Mouse (Mus musculus): Measurements from ENCODE around the gene Tnfrsf1b.

Tnfrsf1b gene

DNA sequence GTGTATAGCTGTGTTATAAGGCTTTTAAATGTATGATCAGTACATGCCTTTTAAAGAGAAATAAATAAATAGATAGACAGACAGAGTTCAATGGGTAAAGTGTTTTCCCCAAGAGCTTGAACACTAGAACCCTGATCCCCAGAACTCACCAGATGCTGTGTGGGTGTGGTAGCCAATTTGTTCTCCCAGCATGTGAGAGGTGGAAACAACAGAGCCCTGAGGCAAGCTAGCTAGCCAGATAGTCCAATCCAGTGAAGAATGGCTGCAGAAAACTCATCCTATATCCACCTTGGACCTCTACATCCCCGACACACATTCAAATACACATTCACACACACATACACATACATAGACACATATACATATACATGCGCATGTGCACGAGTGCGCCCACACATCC, 4.9 kb upstream of the Tnfrsf1b start:
- Histone ChIP-seq H3K36me3 (ENCODE audit: insufficient read depth, low read length) (no peaks in the 10 kb centered on the region), H3K4me1 (replicated peaks; ENCODE audit: low read depth, low read length) (peaks cover 61% of the 10 kb centered on the region), H3K4me3 (replicated peaks; ENCODE audit: low read length) (no peak overlapping the region), H3K9me3 (ENCODE audit: low read length) (no peaks in the 10 kb centered on the region), H3K27me3 (ENCODE audit: insufficient read depth, low read length) (peaks cover 12% of the 10 kb centered on the region)
- no peak for TF ChIP-seq NANOG (IDR thresholded peaks at IDR 0.05; ENCODE audit: borderline replicate concordance, low read length)
- no peak for TF ChIP-seq CTCF (conservative IDR thresholded peaks at IDR 0.05; ENCODE audit: low read length)
- TF ChIP-seq POU5F1 (IDR thresholded peaks at IDR 0.05; ENCODE audit: borderline replicate concordance, low read length) = no peak

DNA sequence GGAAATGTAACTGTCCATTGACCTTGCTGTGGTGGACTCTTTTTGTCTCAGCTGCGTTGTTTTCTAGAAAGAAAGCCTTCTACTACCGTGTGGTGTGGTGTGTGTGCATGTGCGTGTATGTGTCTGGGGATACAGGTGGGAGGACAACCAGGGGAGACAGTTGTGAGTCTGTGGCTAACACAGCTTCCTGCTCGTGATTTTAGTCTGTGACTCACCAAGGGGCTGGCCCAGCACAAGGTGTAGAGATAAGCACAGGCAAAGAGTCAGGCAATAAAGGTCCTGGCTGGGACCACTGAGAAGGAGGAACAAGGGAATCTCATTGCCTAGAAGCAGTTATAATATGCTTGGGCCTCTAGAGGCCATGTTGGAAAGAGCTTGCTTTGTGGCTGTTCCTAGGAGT, 3.3 kb upstream of the Tnfrsf1b start:
- H3K9me3 ChIP-seq (ENCODE audit: low read length) = no peaks in the 10 kb centered on the region
- TF ChIP-seq NANOG (IDR thresholded peaks at IDR 0.05; ENCODE audit: borderline replicate concordance, low read length) (no peak), POU5F1 (IDR thresholded peaks at IDR 0.05; ENCODE audit: borderline replicate concordance, low read length) (no peak), CTCF (conservative IDR thresholded peaks at IDR 0.05; ENCODE audit: low read length) (no peak)

DNA sequence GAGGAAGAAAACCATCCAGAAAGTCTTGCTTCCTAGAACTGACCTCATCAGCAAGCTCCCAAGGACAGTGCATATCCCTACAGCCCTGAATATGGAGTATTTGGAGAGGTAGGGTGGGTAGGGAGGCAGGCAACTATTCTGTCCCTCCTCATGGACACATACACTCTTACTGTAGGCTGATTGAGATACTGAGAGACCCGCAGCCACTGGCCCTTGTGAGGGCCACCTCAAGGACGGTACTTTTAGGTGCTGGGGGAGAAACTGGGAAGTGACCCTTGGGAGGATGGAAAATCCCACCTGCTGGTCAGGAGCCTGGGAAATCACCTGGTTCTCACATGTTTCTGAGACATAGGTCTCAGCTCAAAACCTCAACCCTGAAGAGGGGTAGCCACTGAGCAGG, 886 bp upstream of the Tnfrsf1b start:
- Histone ChIP-seq H3K9me3 (ENCODE audit: low read length) (no peaks in the 10 kb centered on the region), H3K27me3 (ENCODE audit: insufficient read depth, low read length) (peaks cover 37% of the 10 kb centered on the region), H3K36me3 (ENCODE audit: insufficient read depth, low read length) (no peaks in the 10 kb centered on the region), H3K4me1 (replicated peaks; ENCODE audit: low read depth, low read length) (peaks cover 53% of the 10 kb centered on the region), H3K4me3 (replicated peaks; ENCODE audit: low read length) (no peak overlapping the region)
- TF ChIP-seq POU5F1 (IDR thresholded peaks at IDR 0.05; ENCODE audit: borderline replicate concordance, low read length) (no peak), NANOG (IDR thresholded peaks at IDR 0.05; ENCODE audit: borderline replicate concordance, low read length) (no peak), CTCF (conservative IDR thresholded peaks at IDR 0.05; ENCODE audit: low read length) (no peak)

More for the DNA sequence above, 3.3 kb upstream of the Tnfrsf1b start:
- H3K36me3 ChIP-seq (ENCODE audit: insufficient read depth, low read length) = no peaks in the 10 kb centered on the region
- H3K4me3 ChIP-seq (replicated peaks; ENCODE audit: low read length) = no peak overlapping the region
- H3K4me1 ChIP-seq (replicated peaks; ENCODE audit: low read depth, low read length) = peaks cover 75% of the 10 kb centered on the region
- peaks cover 28% of the 10 kb centered on the region for H3K27me3 ChIP-seq (ENCODE audit: insufficient read depth, low read length)

DNA sequence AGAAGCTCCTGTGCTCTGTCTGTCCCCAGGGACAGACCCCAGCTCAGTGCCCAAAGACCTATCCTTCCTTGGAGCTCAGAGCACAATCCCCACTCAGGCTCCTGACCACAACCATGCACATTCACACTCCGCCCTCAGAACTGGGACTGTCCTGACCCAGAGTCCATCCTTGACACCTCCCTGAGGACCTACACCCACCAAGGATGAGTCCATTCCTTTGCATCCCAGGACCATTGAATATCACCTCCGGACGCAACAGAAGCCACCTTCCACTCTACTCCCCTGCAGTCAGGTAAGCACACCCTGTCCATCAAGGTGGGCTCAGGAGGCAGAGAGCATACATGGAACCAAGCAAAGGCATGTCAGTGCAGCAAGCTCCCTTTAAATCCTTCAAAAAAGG, 1.1 kb downstream of the Tnfrsf1b start:
- peaks cover 37% of the 10 kb centered on the region for H3K27me3 ChIP-seq (ENCODE audit: insufficient read depth, low read length)
- H3K9me3 ChIP-seq (ENCODE audit: low read length) = no peaks in the 10 kb centered on the region

DNA sequence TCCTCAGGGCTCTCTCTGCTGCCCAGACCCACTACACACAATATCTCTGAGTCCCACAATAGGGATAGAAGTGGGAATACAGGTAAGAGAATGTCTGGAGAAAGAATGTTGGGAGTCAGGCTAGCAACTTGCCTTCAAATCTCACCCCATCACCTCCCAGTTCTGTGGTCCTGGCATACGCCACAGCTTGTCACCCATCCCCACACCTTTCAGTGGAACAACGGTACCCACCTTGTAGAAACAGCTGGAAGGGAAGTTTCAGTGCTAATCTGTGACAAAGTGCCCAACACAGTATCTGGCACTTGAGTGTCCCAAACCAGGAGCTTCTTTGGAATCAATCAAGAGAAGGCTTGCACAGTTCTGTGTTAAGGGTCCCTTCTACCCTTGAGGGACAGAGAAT, 2.0 kb downstream of the Tnfrsf1b start:
- TF ChIP-seq CTCF (conservative IDR thresholded peaks at IDR 0.05; ENCODE audit: low read length) (no peak), POU5F1 (IDR thresholded peaks at IDR 0.05; ENCODE audit: borderline replicate concordance, low read length) (no peak), NANOG (IDR thresholded peaks at IDR 0.05; ENCODE audit: borderline replicate concordance, low read length) (no peak)
- H3K9me3 ChIP-seq (ENCODE audit: low read length) = no peaks in the 10 kb centered on the region
- no peak overlapping the region for H3K4me3 ChIP-seq (replicated peaks; ENCODE audit: low read length)

More for the DNA sequence above, 1.1 kb downstream of the Tnfrsf1b start:
- Histone ChIP-seq H3K4me1 (replicated peaks; ENCODE audit: low read depth, low read length) (peaks cover 34% of the 10 kb centered on the region), H3K4me3 (replicated peaks; ENCODE audit: low read length) (peak overlapping the region; percentile 85), H3K36me3 (ENCODE audit: insufficient read depth, low read length) (no peaks in the 10 kb centered on the region)
- no peak for TF ChIP-seq CTCF (conservative IDR thresholded peaks at IDR 0.05; ENCODE audit: low read length)
- no peak for TF ChIP-seq POU5F1 (IDR thresholded peaks at IDR 0.05; ENCODE audit: borderline replicate concordance, low read length)
- no peak for TF ChIP-seq NANOG (IDR thresholded peaks at IDR 0.05; ENCODE audit: borderline replicate concordance, low read length)

DNA sequence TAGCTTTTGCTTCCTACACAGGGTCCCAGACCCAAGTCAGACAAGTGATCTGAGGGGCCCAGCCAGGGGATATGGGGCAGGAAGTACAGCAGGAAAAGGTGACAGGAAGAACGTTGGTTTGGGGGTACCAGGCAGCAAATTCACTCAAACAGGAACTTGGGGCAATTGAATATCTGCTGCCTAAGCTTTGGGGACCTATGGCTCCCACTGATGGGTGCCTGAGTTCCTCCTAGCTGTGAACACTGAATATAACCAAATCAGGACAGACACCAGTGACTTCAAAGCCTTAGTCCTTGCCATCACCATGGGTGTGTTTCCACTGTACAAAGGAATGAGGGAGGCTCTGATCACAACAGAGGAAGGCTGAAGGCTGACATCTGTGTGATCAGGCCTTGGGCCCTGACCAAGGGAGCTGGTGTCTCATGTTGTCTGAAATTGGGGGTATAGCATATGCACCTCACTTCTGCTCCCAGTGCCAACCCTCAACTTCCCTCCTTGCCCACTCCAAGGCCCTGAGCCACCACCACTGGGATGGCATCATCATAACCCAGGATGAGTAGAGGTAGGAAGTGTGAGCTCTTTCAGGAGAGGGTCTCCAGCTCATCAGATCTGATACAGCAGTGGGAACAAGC, 3.8 kb downstream of the Tnfrsf1b start:
- peaks cover 37% of the 10 kb centered on the region for H3K27me3 ChIP-seq (ENCODE audit: insufficient read depth, low read length)
- no peaks in the 10 kb centered on the region for H3K36me3 ChIP-seq (ENCODE audit: insufficient read depth, low read length)
- no peak overlapping the region for H3K4me3 ChIP-seq (replicated peaks; ENCODE audit: low read length)
- TF ChIP-seq POU5F1 (IDR thresholded peaks at IDR 0.05; ENCODE audit: borderline replicate concordance, low read length) (no peak), CTCF (conservative IDR thresholded peaks at IDR 0.05; ENCODE audit: low read length) (no peak), NANOG (IDR thresholded peaks at IDR 0.05; ENCODE audit: borderline replicate concordance, low read length) (no peak)
- H3K9me3 ChIP-seq (ENCODE audit: low read length) = no peaks in the 10 kb centered on the region
- H3K4me1 ChIP-seq (replicated peaks; ENCODE audit: low read depth, low read length) = peaks cover 18% of the 10 kb centered on the region

More for the DNA sequence above, 2.0 kb downstream of the Tnfrsf1b start:
- no peaks in the 10 kb centered on the region for H3K36me3 ChIP-seq (ENCODE audit: insufficient read depth, low read length)
- H3K4me1 ChIP-seq (replicated peaks; ENCODE audit: low read depth, low read length) = peaks cover 25% of the 10 kb centered on the region
- peaks cover 37% of the 10 kb centered on the region for H3K27me3 ChIP-seq (ENCODE audit: insufficient read depth, low read length)

DNA sequence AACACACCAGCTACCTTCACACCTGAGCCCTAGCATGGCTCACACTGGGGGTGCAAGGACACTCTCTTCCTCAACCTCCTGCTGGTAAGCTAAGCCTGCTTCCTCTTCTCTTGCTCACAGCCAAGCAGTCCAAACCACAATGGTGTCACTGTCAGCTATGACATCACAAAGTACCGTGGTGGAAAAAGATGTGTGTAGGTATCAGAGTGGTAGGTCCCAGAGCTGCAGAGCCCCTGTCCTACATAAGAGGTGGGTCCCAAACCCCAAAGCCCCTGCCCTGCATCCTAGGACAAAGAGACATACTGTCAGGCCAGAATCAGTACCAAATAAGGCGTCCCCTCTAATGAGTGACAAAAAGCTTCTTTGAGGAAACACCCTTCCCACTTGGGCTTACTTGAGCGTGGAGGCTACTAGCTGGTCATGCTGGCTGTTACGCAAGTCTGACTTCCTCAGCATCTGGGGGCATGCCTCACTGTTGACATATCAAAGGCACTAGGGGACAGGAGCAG, 5.9 kb downstream of the Tnfrsf1b start:
- H3K4me1 ChIP-seq (replicated peaks; ENCODE audit: low read depth, low read length) = peaks cover 7% of the 10 kb centered on the region
- no peak overlapping the region for H3K4me3 ChIP-seq (replicated peaks; ENCODE audit: low read length)
- H3K9me3 ChIP-seq (ENCODE audit: low read length) = no peaks in the 10 kb centered on the region
- no peaks in the 10 kb centered on the region for H3K36me3 ChIP-seq (ENCODE audit: insufficient read depth, low read length)
- peaks cover 17% of the 10 kb centered on the region for H3K27me3 ChIP-seq (ENCODE audit: insufficient read depth, low read length)
- TF ChIP-seq NANOG (IDR thresholded peaks at IDR 0.05; ENCODE audit: borderline replicate concordance, low read length) (no peak), CTCF (conservative IDR thresholded peaks at IDR 0.05; ENCODE audit: low read length) (no peak), POU5F1 (IDR thresholded peaks at IDR 0.05; ENCODE audit: borderline replicate concordance, low read length) (no peak)

DNA sequence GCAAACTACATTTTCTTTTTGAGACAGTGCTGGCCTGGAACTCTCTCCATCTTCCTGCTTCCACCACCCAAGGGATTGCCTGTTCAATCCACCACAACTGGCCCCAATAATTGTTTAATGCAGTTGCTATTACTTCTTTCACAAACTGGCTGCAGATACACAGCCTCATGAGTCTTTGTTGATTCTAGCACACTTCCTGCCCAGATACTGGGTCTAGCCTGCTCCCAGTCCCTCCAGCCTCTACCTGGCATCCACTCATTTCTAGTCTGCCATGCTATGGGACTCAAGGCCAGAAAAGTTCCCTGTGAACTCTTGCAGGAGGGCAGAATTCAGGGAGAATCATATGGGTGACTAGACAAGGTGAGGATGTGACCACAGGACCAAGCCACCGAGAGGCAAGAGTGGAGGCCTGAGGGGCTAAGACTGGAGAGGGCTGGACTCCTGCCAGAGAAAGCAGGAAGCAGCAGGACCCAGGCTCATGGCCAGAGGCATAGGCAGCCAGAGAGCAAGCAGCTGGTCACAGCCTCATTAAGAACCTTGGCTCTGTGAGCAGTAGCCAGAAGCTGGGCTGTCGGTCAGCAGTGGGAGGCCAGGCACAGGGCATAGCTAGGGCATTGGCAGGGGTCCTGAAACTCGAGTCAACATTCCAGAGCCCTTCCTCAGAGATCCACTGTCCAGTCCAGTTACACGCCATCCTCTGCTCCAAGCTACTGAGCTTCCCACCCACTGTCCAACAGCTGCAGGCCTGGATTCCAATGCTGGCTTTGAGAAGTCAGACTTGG, 7.4 kb downstream of the Tnfrsf1b start:
- TF ChIP-seq POU5F1 (IDR thresholded peaks at IDR 0.05; ENCODE audit: borderline replicate concordance, low read length) (no peak), CTCF (conservative IDR thresholded peaks at IDR 0.05; ENCODE audit: low read length) (no peak), NANOG (IDR thresholded peaks at IDR 0.05; ENCODE audit: borderline replicate concordance, low read length) (no peak)
- Histone ChIP-seq H3K36me3 (ENCODE audit: insufficient read depth, low read length) (no peaks in the 10 kb centered on the region), H3K4me3 (replicated peaks; ENCODE audit: low read length) (no peak overlapping the region), H3K4me1 (replicated peaks; ENCODE audit: low read depth, low read length) (no peaks in the 10 kb centered on the region), H3K9me3 (ENCODE audit: low read length) (no peaks in the 10 kb centered on the region), H3K27me3 (ENCODE audit: insufficient read depth, low read length) (peaks cover 2% of the 10 kb centered on the region)
